Mouse (Mus musculus) spleen, postnatal 10 days (tissue): ENCODE measurements at regions not wholly inside any gene's neighbourhood (a gene's known extent, or its start where the extent isn't known, plus 50 kb on each side); places are given as distances from the start of the nearest gene placed in this dataset.

Source experiments
- DNase-seq, 2 experiments: peaks; one replicate each; pipeline ENCODE4 v3.0.0; 2021 to 2022; ENCODE audit warnings: low spot score in 2 of 2

DNA sequence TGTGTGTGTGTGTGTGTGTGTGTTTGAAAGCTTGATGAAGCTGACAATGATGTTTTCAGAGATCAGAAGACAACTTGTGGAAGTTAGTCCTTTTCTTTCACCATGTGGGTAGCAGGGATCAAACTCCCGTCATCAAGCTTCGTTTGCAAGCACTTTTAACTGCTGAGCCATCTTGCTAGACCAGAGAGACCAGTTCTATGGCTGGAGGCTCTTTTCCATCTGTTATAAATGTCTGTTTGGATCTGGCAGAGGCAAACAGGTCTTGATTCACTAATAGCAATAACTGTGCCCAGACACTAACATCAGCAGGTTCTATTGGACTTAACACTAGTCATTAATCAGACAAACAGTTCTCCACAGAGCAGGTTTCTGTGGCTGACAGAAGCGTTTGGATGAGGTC, 150.1 kb upstream of the Stmnd1 start:
- DNase-seq = no peak

- no peak for DNase-seq
These were observed 151.8 kb upstream of the Atxn1 start for GRCm38 (mm10) chr13:46116576-46116975.

GRCm38 (mm10) chr13:46104971-46105370, 140.2 kb upstream of the Atxn1 start:
- DNase-seq = no peak

- no peak for DNase-seq
These were observed 133.8 kb upstream of the Atxn1 start for GRCm38 (mm10) chr13:46098621-46099020.

DNA sequence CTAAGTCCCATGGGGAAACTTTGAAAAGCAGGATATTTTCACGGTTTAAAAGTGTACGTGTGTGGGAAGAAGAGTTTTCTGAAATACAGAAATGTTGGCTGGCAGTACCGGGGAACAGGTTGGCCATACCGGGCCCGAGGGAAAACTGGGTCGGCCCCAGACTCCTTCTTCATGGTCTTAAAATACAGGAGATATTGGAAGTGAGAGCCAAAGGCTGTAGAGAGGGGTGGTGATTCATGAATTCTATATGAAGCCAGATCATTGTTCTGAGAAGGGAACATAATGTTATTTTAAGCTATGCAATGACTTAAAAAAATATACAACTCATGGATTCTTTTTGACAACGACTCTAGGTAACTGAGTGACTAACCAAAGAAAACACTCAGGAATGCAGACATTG, 133.3 kb upstream of the Atxn1 start:
- DNase-seq = no peak

- peak in 1 of 2 experiments; percentile 23 for DNase-seq
These were observed 132.2 kb upstream of the Atxn1 start for GRCm38 (mm10) chr13:46096968-46097367.

DNA sequence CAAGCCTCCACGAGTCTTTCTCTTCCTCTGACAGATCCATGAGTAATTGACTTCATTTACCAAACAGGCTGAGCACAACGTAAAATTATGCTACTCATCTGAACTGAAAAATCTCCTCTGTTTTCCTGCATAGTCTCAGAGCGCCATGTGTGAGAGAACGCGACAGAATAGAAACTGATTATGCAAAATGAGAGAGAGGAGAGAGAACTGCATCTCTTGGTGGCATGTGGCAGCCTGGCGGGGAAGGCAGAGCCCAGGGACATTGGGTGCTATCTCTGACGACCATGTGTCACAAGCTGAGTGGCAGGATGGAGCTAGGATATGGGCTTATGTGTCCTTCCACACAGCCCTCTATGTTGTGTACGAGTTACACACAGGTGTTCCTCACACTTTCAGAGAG, 131.6 kb upstream of the Atxn1 start:
- no peak for DNase-seq

DNA sequence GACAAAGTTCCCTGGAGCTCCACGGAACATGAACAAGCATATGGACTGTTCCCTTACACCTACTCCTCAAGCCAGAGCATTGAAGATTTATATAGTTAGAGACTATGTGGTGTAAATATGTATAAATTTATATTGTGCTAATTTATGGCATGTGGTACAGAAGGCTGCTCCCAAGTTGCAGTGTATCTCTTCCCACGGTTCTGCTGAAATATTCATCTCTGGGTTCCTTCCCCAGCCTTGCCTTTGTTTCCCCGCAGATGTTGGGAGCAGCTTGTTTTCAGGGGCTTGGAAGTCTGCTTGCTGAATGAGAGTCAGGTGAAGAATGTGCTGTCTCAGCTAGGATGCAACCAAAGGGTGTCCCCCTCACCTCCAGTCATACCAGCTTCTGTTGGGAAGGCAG, 128.0 kb upstream of the Atxn1 start:
- DNase-seq = no peak

DNA sequence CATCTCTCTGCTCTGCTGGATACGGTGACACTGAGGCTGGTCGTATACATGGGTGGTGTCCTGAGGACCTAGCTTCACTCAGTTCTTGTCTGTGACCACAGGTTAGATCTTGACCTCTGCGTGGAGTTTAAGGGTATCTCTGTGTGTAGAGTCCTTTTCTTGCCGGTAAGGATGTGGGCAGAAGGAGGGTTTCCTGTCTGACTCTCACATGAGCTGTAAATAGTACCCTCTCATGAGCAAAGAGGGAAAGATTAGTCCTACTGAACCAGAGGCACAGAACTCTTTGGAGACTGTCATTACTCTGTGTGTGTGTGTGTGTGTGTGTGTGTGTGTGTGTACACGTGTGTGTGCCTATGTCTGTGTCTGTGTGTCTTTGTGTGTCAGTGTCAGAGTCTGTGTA, 126.3 kb upstream of the Atxn1 start:
- DNase-seq = no peak

- no peak for DNase-seq
These were observed 123.4 kb upstream of the Atxn1 start for GRCm38 (mm10) chr13:46088237-46088636.

DNA sequence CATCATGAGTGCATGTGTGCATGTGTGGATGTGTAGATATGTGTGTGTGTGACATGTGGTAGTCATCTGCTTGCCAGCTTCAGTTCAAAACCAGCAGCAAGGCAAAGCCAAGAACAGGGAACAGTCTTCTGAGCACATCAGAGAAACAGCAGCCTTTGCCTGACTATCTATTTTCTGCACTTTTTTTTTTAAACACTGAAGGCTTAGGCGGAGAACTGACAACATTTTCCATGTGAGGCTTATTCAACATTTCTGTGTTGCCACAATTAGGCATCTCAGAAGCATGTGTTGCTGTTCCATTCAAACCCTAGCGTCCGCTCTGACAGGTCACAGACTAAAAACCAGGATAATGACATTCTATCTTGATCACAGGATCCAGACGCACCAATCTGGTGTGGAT, 122.9 kb upstream of the Atxn1 start:
- no peak for DNase-seq

GRCm38 (mm10) chr13:46076879-46077278, 112.1 kb upstream of the Atxn1 start:
- DNase-seq = no peak

GRCm38 (mm10) chr13:46071670-46072069, 106.9 kb upstream of the Atxn1 start:
- DNase-seq = no peak

DNA sequence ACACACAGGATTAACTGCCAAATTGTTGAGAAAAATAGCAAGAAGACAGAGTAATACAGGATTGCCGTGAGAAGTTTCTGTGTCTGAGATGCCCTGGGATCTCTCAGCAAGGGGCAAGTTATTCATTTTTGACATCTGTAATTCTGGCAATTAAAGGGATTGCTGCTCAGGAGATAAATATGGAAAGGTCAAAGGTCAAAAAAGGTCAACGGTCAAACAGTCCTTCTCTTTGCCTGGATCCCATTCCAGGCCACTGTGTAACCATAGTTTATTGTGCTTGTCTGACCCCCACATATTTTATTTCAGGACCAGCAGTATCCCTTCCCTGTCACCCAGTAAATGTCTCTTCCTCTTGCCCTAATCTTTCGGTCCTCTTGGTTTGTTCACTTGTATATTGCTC, 104.8 kb upstream of the Atxn1 start:
- no peak for DNase-seq

- peak in 1 of 2 experiments; percentile 14 for DNase-seq
These were observed 98.0 kb upstream of the Atxn1 start for GRCm38 (mm10) chr13:46062758-46063157.

- no peak for DNase-seq
These were observed 95.1 kb upstream of the Atxn1 start for GRCm38 (mm10) chr13:46059870-46060269.

DNA sequence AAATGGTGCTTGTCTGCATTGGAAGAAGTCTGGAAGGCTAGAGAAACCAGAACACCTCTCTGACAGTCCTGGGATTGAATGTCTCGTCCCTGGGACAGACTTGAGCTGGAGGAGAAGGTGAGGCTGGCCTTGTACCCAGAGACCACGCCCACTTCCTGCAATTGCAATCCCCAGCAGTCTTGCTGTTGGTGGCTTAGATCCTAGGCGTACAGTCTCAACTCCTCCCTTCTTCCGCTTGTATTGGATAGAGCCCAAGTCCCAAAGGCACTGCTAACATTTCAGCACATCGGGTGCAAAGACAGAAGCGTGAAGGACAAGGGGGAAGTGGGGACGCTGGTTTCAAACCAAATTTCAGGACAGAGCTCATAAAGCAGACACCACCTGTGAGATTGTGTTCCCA, 94.1 kb upstream of the Atxn1 start:
- peak in 1 of 2 experiments; percentile 18 for DNase-seq

DNA sequence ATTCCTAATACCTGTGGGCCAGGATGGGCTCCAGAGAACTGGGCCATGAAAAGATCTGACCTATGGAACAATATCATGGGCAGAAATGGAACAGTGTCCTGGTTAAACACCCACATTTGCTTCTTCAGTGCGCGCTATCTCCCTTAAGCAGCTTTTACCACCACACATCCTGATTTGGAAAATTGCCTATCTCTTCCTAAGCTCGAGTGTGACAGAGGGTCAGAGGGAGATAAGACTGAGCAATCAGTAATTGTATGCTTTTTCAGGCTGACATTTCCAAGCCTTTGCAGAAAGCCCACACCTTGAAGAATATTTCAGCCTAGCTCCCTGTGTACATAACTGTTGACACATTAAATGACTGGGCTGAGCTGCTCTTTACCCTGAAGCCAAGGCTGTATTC, 93.5 kb upstream of the Atxn1 start:
- no peak for DNase-seq

DNA sequence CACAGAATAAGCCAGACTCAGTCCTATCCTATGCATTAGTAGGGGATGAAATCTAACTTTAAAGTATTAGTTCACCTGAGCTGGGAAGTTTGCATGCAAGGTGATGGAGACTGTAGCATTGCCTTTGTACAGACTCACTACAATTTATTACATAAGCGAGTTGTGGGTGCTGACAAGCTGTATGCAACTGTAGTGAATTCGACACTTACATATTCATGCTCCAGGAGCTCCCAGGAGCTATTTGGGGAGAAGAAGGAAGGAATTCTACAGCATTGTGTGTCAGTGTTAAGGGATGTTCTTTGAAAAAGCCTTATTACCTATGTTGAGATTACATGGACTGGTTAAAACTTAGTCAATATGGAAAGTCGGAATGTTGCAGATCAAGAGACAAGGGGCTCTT, 90.6 kb upstream of the Atxn1 start:
- no peak for DNase-seq

DNA sequence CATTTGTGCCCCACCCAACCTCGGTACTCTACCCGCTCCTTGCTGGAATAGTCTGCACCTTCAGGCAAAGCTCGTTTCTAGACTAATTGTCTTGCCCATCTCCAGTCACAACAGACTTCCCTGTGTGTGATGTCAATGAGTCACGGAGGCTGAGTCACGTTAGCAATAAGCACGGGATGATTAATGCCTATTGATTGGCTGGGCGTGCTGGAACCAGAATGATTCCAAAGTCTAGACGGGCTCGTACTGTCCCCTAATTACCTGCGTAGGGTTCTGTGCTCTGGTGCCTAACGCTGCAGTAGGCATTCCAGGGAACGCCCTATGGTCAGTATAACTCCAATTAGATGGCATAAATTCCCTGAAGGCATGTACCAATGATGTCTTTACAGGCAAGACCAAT, 78.8 kb upstream of the Atxn1 start:
- DNase-seq = no peak

GRCm38 (mm10) chr13:46043016-46043415, 78.2 kb upstream of the Atxn1 start:
- peak in 1 of 2 experiments; percentile 55 for DNase-seq

DNA sequence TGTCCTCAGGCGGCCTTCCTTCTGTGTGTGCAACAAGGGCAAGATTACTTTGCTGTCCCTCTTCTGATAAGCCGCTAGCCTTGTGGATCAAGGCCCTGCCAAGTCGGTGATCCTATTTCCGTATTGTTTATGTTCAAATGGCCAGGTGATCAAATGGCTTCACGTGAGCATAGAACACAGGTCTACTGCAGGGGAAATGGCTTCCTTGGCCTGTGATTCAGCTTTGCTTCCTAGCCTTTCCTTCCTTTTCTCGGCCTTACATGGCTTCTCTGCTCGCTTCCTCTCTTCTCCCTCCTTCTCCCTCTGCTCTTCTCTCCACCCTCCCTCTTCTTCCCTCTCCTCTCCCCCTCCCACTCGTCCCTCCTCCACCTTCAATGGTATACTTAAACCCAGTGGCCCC, 77.4 kb upstream of the Atxn1 start:
- no peak for DNase-seq

DNA sequence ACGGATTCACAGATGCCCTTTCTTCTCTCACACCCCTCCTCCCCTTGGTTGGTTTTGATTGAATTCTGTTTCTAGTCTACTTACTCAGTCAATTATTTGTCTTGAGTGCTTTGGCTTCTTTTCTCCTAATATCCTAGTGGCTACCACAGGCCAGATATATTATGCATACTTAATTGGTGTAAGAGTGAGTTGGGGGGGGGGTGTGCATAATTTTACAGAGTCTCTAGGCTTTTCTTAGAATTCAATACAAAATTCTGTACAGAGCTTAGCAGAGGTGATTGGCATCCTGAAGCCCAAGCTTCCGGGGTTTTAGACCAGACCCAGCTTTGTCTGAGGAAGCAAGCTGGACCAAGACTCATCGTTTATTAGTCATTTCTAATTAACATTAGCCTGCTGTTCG, 76.7 kb upstream of the Atxn1 start:
- no peak for DNase-seq

DNA sequence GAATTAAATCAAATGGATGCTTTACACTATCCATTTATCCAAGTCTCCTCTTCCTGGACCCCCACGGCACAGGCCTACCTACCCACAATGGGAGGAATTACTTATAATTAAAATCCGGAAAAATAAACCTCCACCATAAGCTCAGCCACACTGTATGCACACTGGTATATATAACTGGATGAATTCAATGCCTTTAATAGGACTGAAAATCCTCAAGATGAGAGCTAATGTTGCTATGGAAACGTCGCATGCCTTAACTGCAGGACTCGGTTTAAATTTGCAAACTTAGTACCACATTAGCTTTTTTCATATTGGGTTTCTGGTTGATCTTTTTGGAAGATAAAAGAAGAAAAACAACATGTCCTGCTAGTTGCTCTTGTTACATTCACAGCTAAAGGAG, 75.3 kb upstream of the Atxn1 start:
- no peak for DNase-seq
